Mouse (Mus musculus): ENCODE data around the gene Ceacam14. TPM values are rescaled to one million over a fixed set of nuclear protein-coding genes. Genes with fewer than 3 reads are reported as not detected.

Gene Ceacam14
- polyA plus RNA-seq (2012; rRNA removed) = not detected in 2 replicates

- no peak within 1 kb of the TSS for H3K27ac ChIP-seq (ENCODE audit: insufficient read depth, low read length)
- TF ChIP-seq CTCF (IDR thresholded peaks at IDR 0.05; ENCODE audit: extremely low read depth, insufficient read depth, insufficient read length, insufficient replicate concordance) = no peak
- TF ChIP-seq POLR2A (IDR thresholded peaks at IDR 0.05; ENCODE audit: low read depth, low read length) = no peak
- H3K4me1 ChIP-seq (ENCODE audit: control insufficient read depth, insufficient read depth, insufficient read length) = no peaks in the 10 kb centered on the region
- H3K27me3 ChIP-seq (ENCODE audit: control insufficient read depth, insufficient read depth, low read length) = no peaks in the 10 kb centered on the region
- WGBS = 68% methylated on average over 4 of the region's 4 CpGs
- DNase-seq (ENCODE audit: low read depth in 1 of 2, low spot score in 2 of 2) = no peak
- H3K4me3 ChIP-seq (ENCODE audit: extremely low read depth, insufficient read depth, insufficient read length) = no peak within 1 kb of the TSS
- H3K36me3 ChIP-seq (ENCODE audit: control insufficient read depth, insufficient read depth, low read length) = no peaks in the 10 kb centered on the region
These were observed at the start of gene Ceacam14 for GRCm38 (mm10) chr7:17812333-17812732. Ceacam14 (plus strand) TSS chr7:17812633.

Other genes with a start within 250 kb of the Ceacam14 start
- gene Ceacam5, start 99.4 kb upstream of the Ceacam14 start, polyA plus RNA-seq (2012; rRNA removed) = not detected in 2 replicates
- not detected in 2 replicates for gene Gm5155, start 59.1 kb downstream of the Ceacam14 start, polyA plus RNA-seq (2012; rRNA removed)
- not detected in 2 replicates for gene Ceacam11, start 159.5 kb downstream of the Ceacam14 start, polyA plus RNA-seq (2012; rRNA removed)
- not detected in 2 replicates for gene Ceacam13, start 197.3 kb downstream of the Ceacam14 start, polyA plus RNA-seq (2012; rRNA removed)